Mouse (Mus musculus) spleen, postnatal 4 days (tissue): Measurements from ENCODE around the gene Prkra.
A peak's percentile ranks its signal among the peaks of the same experiment; 100 is the strongest.
"Not testable (repeated sequence)": the region's sequence is repeated elsewhere in the genome, so short reads cannot be mapped to it uniquely, and the experiment has no call there.

Experiments used
- DNase-seq, 2 experiments: peaks; one replicate each; pipeline ENCODE4 v3.0.0; 2022; ENCODE audit warnings: low spot score in 2 of 2

Prkra gene

DNA sequence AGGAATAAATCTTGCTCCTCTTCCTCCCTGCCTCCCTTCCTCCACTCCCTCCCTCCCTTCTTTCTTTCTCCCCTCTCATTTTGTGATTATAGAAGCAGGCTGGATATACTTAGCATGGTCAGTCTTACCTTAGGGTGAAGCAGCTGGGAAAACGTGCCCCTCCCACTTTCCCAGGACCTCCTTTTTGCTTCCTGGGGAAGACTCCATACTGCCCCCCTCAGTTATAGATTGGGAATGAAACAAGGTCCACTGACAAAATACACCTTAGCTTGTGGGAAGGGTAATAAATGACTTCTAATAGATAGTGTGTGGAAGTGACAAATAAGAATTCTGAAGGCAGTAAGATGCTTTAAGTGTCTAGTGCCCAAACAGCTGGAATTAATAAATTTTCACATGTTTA, 8.2 kb upstream of the Prkra start:
- no peak for DNase-seq

GRCm38 (mm10) chr2:76655444-76655843, 7.6 kb upstream of the Prkra start:
- DNase-seq: no peak

GRCm38 (mm10) chr2:76654646-76655045, 6.8 kb upstream of the Prkra start:
- no peak for DNase-seq

- DNase-seq: no peak
Observed at GRCm38 (mm10) chr2:76653070-76653469, 5.3 kb upstream of the Prkra start.

DNA sequence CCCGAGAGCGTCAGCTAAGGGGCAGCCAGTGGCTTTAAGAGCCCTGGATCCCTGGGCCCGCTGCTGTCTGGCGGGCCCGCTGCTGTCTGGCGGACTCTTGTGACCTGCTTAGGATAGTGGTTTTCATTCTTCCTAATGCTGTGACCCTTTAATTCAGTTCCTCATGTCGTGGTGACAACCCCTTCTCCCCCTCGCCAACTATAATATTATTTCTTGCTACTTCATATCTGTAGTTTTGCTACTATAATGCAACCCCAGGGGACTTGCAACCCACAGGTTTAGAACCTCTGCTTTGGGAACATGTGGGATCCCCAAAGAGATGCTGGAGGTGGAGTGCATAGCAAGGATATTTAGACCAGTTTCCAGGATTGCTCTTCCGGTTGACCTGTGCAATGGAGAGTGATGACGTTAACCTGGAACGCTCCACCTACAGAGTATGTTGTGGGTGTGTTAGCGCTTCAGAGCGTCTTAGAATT, 889 bp upstream of the Prkra start:
- peak in 1 of 2 experiments; percentile 64 for DNase-seq

GRCm38 (mm10) chr2:76647441-76647869, 360 bp downstream of the Prkra start:
- peak in 1 of 2 experiments; percentile 66 for DNase-seq

DNA sequence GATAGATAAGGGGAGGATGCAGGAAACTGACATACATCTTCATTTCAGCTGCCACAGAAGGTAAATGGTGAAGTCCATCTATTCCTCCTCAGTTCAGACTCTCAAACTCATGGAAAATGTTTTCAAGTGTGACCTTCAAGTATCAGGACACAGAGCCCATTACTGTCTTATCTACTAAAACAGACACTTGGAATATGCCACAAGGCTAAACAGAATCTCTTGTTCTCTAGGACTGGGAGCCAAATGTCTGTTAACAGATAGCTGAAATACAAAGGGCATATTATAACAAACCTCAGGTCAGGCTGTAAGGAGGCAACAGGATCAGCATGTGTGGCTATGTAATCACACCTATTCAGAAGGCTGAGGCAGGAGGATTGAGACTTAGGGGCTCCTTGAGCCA, 4.0 kb downstream of the Prkra start:
- no peak for DNase-seq

DNA sequence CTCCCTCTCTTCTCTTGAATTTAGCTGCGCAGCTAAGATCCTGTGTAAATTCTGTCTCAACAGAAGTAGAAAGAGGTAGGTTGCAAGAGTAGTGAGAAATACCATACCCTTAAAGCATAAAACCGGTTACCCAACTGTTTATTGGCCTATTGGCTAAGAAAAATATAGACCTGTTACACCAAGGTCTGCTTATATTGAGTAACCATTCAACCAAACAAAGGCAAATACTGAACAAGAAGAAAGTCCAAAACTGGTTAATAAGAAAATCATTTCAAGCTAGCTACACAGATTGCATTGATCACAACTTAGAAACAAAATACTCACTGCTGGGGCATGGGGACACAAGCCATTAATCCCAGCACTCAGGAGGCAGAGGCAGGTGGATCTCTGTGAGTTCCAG, 8.2 kb downstream of the Prkra start:
- DNase-seq: no peak

GRCm38 (mm10) chr2:76631600-76631999, 16.2 kb downstream of the Prkra start:
- DNase-seq: no peak

- no peak for DNase-seq
Observed at GRCm38 (mm10) chr2:76630293-76630692, 17.5 kb downstream of the Prkra start.

- DNase-seq: not testable (repeated sequence)
Observed at GRCm38 (mm10) chr2:76622316-76622715, 25.5 kb downstream of the Prkra start.

DNA sequence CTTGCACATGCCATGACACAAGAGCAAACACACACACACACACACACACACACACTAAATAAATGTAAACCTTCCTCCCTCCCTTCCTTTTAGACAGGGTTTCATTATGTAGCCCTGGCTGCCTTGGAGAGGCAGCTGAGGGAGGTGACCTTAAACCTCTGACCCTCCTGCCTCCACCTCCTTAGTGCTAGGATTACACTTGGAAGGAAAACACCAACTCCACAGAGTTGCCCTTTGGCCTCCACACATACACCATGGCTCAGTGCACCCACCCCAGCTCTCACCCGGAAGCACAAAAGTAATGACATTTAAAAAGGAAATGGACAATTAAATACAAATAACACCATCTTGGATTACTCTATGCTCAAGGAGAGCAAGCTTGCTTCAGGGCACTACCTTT, 26.1 kb downstream of the Prkra start:
- DNase-seq: no peak

- no peak for DNase-seq
Observed at GRCm38 (mm10) chr2:76620188-76620587, 27.6 kb downstream of the Prkra start.

- no peak for DNase-seq
Observed at GRCm38 (mm10) chr2:76618078-76618477, 29.7 kb downstream of the Prkra start.

DNA sequence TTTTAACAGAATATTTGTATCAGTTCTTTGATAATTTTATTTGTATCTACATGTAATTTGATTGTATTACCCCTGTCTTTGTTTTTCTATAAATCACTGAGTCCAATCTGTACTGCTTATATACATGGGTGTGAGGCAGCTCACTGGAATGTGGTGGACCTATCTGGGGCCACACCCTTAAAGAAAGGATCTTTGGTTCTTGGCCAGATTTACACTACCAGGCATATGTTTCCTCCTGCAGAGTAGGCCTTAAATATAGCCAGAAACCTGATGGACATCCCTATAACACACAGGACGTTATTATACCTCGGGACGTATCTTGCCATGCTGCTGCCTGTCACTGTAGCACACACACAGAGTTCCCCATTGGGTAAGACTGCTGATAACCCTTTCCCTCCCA, 35.8 kb downstream of the Prkra start:
- DNase-seq: no peak

DNA sequence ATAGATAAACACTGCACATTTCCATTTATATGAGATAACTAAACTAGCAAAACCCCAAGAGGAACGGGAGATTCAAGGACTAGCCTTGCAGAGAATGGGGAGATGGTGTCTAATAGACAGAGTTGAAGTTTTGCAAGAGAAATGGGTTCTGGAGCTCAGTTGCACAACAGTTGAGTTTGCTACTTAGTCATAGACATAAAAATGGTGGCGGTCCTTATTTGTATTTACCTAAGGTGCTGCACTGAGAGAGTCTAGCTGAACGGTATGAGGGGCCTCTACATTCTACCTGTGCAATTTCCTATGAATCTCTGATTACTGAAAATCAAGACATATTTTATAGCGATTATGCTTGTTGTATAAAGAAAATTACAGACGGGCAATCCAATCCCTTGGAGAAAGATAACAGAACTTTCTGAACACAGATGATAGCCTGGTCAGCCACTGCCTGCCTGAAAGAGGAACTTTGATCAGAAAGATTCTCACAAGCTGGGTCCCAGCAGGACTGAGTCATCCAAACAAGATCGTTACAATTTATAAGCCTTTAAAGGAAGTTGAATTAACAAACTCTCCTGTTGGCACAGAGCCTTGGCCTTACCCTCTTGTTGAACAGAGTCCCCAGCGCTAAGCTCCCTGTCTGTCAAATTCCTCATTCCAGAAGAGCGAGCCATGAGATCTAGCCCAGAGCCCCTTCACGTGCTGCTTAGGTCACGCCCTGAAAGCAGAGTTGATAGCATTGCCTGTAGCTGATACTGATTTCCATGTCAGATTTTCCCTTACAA, 37.3 kb downstream of the Prkra start:
- no peak for DNase-seq

DNA sequence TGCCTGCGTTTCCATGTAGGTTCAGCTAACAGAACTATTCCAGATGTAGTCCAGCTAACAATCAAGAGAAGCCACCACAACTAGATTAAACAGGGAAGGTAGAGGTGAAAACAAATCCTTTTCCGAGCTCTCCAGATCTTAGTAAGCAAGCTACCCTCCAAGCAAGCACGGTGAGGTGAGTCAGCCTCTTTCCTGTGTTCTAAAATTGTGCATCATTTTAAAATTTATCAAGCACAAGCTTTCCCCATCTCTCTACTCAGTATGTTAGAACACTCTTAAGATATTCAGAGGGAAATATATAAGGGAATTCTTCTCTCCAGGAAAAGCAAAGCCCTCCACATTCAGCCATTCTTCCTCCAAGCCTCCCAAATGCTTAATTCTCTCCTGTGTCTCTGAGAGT, 41.1 kb downstream of the Prkra start:
- DNase-seq: no peak

GRCm38 (mm10) chr2:76602256-76602655, 45.6 kb downstream of the Prkra start:
- no peak for DNase-seq

GRCm38 (mm10) chr2:76599214-76599613, 48.6 kb downstream of the Prkra start:
- no peak for DNase-seq

DNA sequence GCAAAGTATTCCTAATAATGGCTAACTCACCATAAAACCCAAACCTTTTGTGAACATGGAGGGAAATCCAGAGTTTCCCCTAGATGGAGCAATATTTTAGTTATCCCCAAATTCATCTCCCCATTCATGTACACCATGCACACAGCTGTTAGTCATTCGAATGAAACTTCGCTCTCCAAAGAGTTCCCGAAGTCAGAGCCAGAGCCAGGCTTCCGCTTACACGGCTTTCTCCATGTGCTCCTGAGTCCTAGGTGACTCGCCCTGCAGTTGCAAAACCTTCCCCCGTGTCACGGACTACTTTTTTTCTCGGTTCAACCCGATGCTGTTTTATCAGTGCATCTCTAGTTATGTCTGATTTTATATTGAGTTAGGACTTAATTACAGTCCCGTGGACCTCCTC, 50.3 kb downstream of the Prkra start:
- no peak for DNase-seq

DNA sequence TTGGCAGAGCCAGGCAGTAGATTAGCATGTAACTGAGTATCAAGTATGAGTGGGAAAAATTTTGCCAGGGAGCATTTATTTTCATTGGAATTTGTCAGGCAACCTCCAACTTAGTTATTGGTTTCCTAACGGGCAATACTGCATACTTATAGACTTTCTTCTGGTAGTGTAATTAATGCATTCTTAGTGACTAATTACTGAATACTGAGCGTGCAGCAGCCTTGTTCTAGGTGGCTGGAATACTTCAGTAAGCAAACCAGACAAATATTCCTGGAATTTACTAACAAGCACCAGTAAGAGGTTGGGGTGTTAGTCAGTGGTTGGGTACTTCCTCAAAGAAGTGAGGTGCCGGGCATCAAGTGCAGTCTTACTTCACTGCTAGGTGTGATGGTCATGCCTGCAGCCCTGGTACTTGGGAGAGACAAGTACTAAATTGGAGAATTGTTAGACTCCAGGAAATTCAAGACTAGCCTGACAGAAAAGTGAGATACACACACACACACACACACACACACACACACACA, 55.4 kb downstream of the Prkra start:
- DNase-seq: no peak

DNA sequence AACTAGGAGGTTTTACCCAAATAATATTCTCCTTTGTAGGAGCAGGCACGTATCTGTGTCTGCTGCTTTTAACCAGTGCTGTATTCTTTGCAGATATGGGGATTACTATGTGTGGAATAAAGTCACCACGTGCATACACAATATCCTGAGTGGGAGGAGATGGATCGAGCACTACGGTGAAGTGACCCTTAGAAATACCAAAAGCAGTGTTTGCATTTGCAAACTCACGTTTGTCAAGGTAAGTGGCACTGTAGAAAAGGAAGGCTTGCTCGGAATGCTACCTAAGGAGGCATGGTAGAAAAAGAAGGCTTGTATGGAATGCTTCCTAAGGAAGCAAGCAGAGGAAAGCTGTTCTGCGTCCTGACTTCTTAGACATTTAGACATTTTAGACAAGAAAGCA, 57.6 kb downstream of the Prkra start:
- no peak for DNase-seq

GRCm38 (mm10) chr2:76586906-76587305, 60.9 kb downstream of the Prkra start:
- DNase-seq: no peak

DNA sequence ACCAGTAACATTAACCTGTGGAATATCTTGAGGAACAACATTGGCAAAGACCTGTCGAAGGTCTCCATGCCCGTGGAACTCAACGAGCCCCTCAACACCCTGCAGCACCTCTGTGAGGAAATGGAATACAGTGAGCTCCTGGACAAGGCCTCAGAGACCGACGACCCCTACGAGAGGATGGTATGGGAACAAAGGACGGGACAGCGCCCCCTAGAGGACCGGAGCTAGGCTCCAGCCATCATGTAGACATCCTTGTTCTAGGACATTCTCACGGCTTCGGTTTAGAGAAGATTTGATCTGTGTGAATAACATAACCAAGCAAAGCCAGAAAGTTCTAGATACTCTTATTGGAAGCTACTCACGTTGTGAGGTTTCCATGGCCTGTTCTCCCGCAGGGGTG, 62.7 kb downstream of the Prkra start:
- DNase-seq: no peak
